Mouse (Mus musculus): ENCODE measurements around the gene Rtn4rl1. TPM values are rescaled to one million over a fixed set of nuclear protein-coding genes. Genes with fewer than 3 reads are reported as not detected.

The Rtn4rl1 gene
- polyA plus RNA-seq, 1 experiment from 2014 or later, result 4.2 TPM

DNA sequence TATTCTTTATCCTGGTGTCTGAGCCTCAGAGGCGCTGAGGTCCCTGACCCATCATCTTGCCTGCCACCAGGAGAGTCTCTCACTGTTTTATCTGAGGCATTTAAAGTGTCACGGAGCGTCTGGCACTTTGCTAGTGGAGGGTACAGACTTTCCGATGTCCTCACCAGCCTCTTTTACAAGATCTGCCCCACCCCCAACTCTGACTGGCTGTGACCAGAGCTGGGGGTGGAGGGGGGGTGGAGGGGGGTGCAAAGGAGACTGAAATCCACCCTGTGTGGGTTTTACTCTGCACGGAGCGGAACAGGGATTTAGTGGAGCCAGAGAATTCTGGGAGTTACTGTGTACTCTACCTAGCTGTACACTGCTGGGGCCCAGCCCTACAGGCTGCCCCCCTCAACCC, 81.5 kb downstream of the Rtn4rl1 start:
- Histone ChIP-seq H3K9me3 (ENCODE audit: control insufficient read depth, low read length) (no peaks in the 10 kb centered on the region), H3K27me3 (ENCODE audit: control insufficient read depth, insufficient read depth, low read length) (no peaks in the 10 kb centered on the region; the same call in 1 of the 2 replicates), H3K36me3 (ENCODE audit: control insufficient read depth, insufficient read depth, low read length) (no peaks in the 10 kb centered on the region), H3K9ac (ENCODE audit: low read depth, low read length) (peak overlapping the region; percentile 23; the same call in 1 of the 2 replicates), H3K27ac (ENCODE audit: low read depth, low read length) (no peak overlapping the region), H3K4me2 (replicated peaks; ENCODE audit: low read depth, low read length) (no peak overlapping the region; the same call in 1 of the 2 replicates), H3K4me3 (ENCODE audit: low read length) (no peak overlapping the region), H3K4me1 (ENCODE audit: control insufficient read depth, insufficient read depth, low read length) (peaks cover 18% of the 10 kb centered on the region)
- WGBS, result 22% methylated on average over 6 of the region's 6 CpGs
- ATAC-seq (ENCODE audit: low FRiP score, low TSS enrichment), result no peak

DNA sequence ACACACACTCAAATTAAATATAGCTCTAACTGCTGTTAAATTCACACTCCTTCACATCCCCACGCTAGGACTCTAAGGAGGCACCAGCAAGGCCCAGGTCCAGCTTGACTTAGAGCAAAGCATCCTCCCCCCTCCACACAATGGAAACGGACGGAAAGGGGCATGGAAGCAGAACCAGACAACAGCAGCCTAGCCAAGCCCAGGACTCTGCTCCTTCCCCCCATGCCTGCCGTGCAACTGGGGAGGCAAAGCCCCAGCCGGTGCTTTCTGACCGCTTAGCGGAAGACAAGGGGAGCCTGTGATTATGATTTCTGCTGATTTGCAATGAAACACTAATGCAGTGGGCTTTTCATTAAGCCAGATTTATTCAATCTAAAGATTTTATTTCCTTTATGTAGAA, 84.5 kb downstream of the Rtn4rl1 start:
- H3K4me1 ChIP-seq (ENCODE audit: control insufficient read depth, insufficient read depth, low read length), result peaks cover 30% of the 10 kb centered on the region
- WGBS, result 76% methylated on average over 7 of the region's 7 CpGs
- H3K9ac ChIP-seq (ENCODE audit: low read depth, low read length), result no peak overlapping the region
- H3K9me3 ChIP-seq (ENCODE audit: control insufficient read depth, low read length), result no peaks in the 10 kb centered on the region
- H3K36me3 ChIP-seq (ENCODE audit: control insufficient read depth, insufficient read depth, low read length), result no peaks in the 10 kb centered on the region
- H3K4me3 ChIP-seq (ENCODE audit: low read length), result no peak overlapping the region
- H3K4me2 ChIP-seq (replicated peaks; ENCODE audit: low read depth, low read length), result no peak overlapping the region
- no peak for ATAC-seq (ENCODE audit: low FRiP score, low TSS enrichment)
- H3K27ac ChIP-seq (ENCODE audit: low read depth, low read length), result no peak overlapping the region
- peaks cover 16% of the 10 kb centered on the region for H3K27me3 ChIP-seq (ENCODE audit: control insufficient read depth, insufficient read depth, low read length)

- Histone ChIP-seq H3K4me3 (ENCODE audit: low read length) (peak overlapping the region; percentile 21; the same call in 1 of the 2 replicates), H3K9me3 (ENCODE audit: control insufficient read depth, low read length) (no peaks in the 10 kb centered on the region), H3K4me2 (replicated peaks; ENCODE audit: low read depth, low read length) (peak overlapping the region; percentile 46), H3K36me3 (ENCODE audit: control insufficient read depth, insufficient read depth, low read length) (no peaks in the 10 kb centered on the region), H3K27me3 (ENCODE audit: control insufficient read depth, insufficient read depth, low read length) (peaks cover 20% of the 10 kb centered on the region), H3K9ac (ENCODE audit: low read depth, low read length) (peak overlapping the region; percentile 2; the same call in 1 of the 2 replicates), H3K27ac (ENCODE audit: low read depth, low read length) (no peak overlapping the region), H3K4me1 (ENCODE audit: control insufficient read depth, insufficient read depth, low read length) (peaks cover 30% of the 10 kb centered on the region)
- ATAC-seq (ENCODE audit: low FRiP score, low TSS enrichment), result no peak
- WGBS, result 15% methylated on average over 4 of the region's 4 CpGs
Observed at GRCm38 (mm10) chr11:75279013-75279341, 85.4 kb downstream of the Rtn4rl1 start.

- peak overlapping the region; percentile 21 for H3K4me3 ChIP-seq (ENCODE audit: low read length)
- H3K4me1 ChIP-seq (ENCODE audit: control insufficient read depth, insufficient read depth, low read length), result peaks cover 30% of the 10 kb centered on the region
- peaks cover 20% of the 10 kb centered on the region for H3K27me3 ChIP-seq (ENCODE audit: control insufficient read depth, insufficient read depth, low read length)
- no peak overlapping the region for H3K27ac ChIP-seq (ENCODE audit: low read depth, low read length)
- peak; percentile 26; the same call in 1 of the 2 replicates for ATAC-seq (ENCODE audit: low FRiP score, low TSS enrichment)
- 14% methylated on average over 16 of the region's 16 CpGs for WGBS
- peak overlapping the region; percentile 2; the same call in 1 of the 2 replicates for H3K9ac ChIP-seq (ENCODE audit: low read depth, low read length)
- H3K4me2 ChIP-seq (replicated peaks; ENCODE audit: low read depth, low read length), result peak overlapping the region; percentile 46
- H3K9me3 ChIP-seq (ENCODE audit: control insufficient read depth, low read length), result no peaks in the 10 kb centered on the region
- no peaks in the 10 kb centered on the region for H3K36me3 ChIP-seq (ENCODE audit: control insufficient read depth, insufficient read depth, low read length)
Observed at GRCm38 (mm10) chr11:75279342-75280065, 85.9 kb downstream of the Rtn4rl1 start.

- no peaks in the 10 kb centered on the region for H3K36me3 ChIP-seq (ENCODE audit: control insufficient read depth, insufficient read depth, low read length)
- peaks cover 28% of the 10 kb centered on the region for H3K4me1 ChIP-seq (ENCODE audit: control insufficient read depth, insufficient read depth, low read length)
- WGBS, result 56% methylated on average over 5 of the region's 5 CpGs
- H3K27me3 ChIP-seq (ENCODE audit: control insufficient read depth, insufficient read depth, low read length), result peaks cover 20% of the 10 kb centered on the region
- no peak for ATAC-seq (ENCODE audit: low FRiP score, low TSS enrichment)
- no peak overlapping the region for H3K9ac ChIP-seq (ENCODE audit: low read depth, low read length)
- H3K9me3 ChIP-seq (ENCODE audit: control insufficient read depth, low read length), result no peaks in the 10 kb centered on the region
- H3K27ac ChIP-seq (ENCODE audit: low read depth, low read length), result no peak overlapping the region
- H3K4me2 ChIP-seq (replicated peaks; ENCODE audit: low read depth, low read length), result no peak overlapping the region
- no peak overlapping the region for H3K4me3 ChIP-seq (ENCODE audit: low read length)
Observed at GRCm38 (mm10) chr11:75280066-75280410, 86.5 kb downstream of the Rtn4rl1 start.

DNA sequence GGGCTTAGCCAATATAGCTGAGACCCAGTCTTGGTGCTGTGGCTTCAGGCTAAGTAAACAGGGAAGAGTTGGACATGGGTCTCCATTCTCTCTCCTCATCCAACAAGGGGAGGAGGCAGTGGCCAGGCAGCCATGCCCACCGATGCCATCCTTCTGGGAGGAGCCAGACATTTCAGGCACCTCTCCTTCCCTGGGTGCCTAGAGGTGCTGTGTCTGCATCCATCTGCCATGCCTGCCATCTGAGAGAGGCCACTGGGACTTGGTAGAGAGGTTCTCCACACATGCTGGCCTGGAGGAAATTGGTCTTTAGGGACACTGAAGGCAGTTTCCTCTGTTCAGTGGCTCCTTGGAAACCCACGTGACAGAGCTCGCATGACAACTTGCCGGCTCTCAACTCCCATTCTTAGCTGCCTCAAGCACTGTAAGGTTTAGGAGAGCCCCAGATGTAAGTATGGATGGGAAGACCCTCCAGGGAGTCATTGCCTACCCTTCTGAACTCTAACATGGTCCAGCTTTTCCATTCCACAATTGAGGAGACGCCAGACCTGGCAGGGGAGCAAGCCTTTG, 86.9 kb downstream of the Rtn4rl1 start:
- peaks cover 23% of the 10 kb centered on the region for H3K4me1 ChIP-seq (ENCODE audit: control insufficient read depth, insufficient read depth, low read length)

DNA sequence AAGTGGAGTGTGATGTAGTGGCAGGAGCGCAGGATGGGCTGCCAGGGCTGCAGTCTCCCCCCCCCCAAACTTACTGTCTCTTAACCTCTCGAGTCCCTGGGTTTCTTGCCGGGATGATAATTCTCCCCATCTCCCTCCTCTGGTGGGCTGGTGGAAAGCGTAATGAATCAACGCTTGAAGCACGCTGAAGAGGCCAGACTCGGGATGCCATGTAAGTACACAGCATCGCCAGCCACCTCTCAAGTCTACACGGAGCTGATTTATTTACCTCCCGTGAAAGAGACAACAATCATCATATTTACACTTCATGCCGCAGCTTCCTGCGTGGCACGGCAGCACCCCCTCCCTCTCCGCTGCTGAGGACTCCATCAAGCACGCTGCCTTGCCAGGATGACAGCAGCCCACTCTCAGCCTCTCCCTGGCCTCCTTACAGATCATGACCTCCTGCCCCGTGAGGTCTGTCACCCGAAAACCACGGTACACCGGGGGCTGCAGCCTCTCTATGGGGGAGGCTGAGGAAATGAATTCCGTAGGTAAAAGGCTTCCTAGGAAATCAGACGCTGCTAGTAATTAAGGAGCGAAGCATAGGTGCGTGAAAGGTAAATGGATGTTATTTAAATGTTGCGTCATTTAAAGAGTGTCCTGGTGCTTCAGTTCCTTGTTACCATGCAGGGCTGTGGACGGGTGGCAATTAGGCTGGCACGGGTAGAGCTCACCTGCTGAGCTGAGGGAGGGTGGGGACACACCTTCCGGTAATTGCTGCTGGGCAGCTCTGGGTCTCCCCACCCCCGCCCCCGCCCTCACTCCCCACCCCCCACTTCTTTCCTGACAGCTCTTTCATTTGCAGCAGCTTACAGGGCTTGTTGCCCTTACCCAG, 88.0 kb downstream of the Rtn4rl1 start:
- Histone ChIP-seq H3K27ac (ENCODE audit: low read depth, low read length) (no peak overlapping the region), H3K4me2 (replicated peaks; ENCODE audit: low read depth, low read length) (peak overlapping the region; percentile 17; the same call in 1 of the 2 replicates), H3K4me3 (ENCODE audit: low read length) (peak overlapping the region; percentile 4; the same call in 1 of the 2 replicates), H3K4me1 (ENCODE audit: control insufficient read depth, insufficient read depth, low read length) (peaks cover 21% of the 10 kb centered on the region), H3K9me3 (ENCODE audit: control insufficient read depth, low read length) (no peaks in the 10 kb centered on the region), H3K36me3 (ENCODE audit: control insufficient read depth, insufficient read depth, low read length) (no peaks in the 10 kb centered on the region), H3K27me3 (ENCODE audit: control insufficient read depth, insufficient read depth, low read length) (peaks cover 20% of the 10 kb centered on the region), H3K9ac (ENCODE audit: low read depth, low read length) (no peak overlapping the region)
- 7% methylated on average over 29 of the region's 29 CpGs for WGBS
- ATAC-seq (ENCODE audit: low FRiP score, low TSS enrichment), result peak; percentile 41

More for the DNA sequence above, 86.9 kb downstream of the Rtn4rl1 start:
- no peak for ATAC-seq (ENCODE audit: low FRiP score, low TSS enrichment)
- Histone ChIP-seq H3K4me3 (ENCODE audit: low read length) (no peak overlapping the region), H3K9ac (ENCODE audit: low read depth, low read length) (no peak overlapping the region), H3K27me3 (ENCODE audit: control insufficient read depth, insufficient read depth, low read length) (peaks cover 20% of the 10 kb centered on the region), H3K27ac (ENCODE audit: low read depth, low read length) (no peak overlapping the region), H3K36me3 (ENCODE audit: control insufficient read depth, insufficient read depth, low read length) (no peaks in the 10 kb centered on the region), H3K9me3 (ENCODE audit: control insufficient read depth, low read length) (no peaks in the 10 kb centered on the region), H3K4me2 (replicated peaks; ENCODE audit: low read depth, low read length) (no peak overlapping the region)
- WGBS, result 65% methylated on average over 5 of the region's 5 CpGs

DNA sequence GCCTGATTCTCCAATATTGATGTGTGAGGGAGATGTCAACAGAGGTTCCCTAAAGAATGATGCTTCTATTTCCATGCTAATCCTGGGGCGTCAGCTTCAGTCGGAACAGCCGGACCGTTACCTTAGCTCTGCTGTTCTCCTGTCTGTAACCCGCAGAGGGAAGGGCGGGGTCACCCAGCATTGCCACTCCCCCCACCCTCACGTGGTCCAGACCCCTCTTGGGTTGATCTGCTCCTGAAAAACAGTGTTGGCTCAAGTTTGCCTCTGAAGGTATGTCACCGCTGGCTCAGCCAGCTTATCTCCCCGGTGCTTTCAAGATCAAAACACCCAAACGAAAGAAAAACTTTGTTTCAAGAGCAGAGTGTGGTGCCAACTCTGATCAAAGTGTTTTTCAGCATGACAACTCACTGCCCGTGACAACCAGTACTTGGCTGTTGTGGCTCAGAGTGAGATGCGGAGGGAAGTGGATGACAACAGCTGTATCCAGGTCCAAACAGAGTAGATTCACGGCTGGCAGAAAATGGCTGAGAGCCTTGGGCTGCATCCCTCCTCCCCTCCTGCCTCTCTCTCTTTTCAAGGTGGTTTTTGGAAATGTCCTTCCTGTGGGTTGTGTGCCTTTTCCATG, 89.0 kb downstream of the Rtn4rl1 start:
- no peak overlapping the region for H3K4me3 ChIP-seq (ENCODE audit: low read length)
- H3K27ac ChIP-seq (ENCODE audit: low read depth, low read length), result no peak overlapping the region

More for the DNA sequence above, 89.0 kb downstream of the Rtn4rl1 start:
- Histone ChIP-seq H3K4me2 (replicated peaks; ENCODE audit: low read depth, low read length) (peak overlapping the region; percentile 17; the same call in 1 of the 2 replicates), H3K4me1 (ENCODE audit: control insufficient read depth, insufficient read depth, low read length) (peaks cover 21% of the 10 kb centered on the region), H3K27me3 (ENCODE audit: control insufficient read depth, insufficient read depth, low read length) (peaks cover 20% of the 10 kb centered on the region), H3K9me3 (ENCODE audit: control insufficient read depth, low read length) (no peaks in the 10 kb centered on the region), H3K36me3 (ENCODE audit: control insufficient read depth, insufficient read depth, low read length) (no peaks in the 10 kb centered on the region), H3K9ac (ENCODE audit: low read depth, low read length) (no peak overlapping the region)
- WGBS, result 9% methylated on average over 13 of the region's 13 CpGs
- no peak for ATAC-seq (ENCODE audit: low FRiP score, low TSS enrichment)

All from kidney, embryonic 14.5 days (tissue).